Mouse (Mus musculus) granulocyte monocyte progenitor cell, adult 5-6 weeks (primary cell): ENCODE measurements at regions not wholly inside any gene's neighbourhood (a gene's known extent, or its start where the extent isn't known, plus 50 kb on each side); places are given as distances from the start of the nearest gene placed in this dataset.

Source experiments
- ATAC-seq: replicated peaks from 2 replicates; pipeline ENCODE4 v1.8.0; 2016; ENCODE audit warnings: mild to moderate bottlenecking, moderate TSS enrichment, inconsistent platforms; ENCODE audit not compliant: poor library complexity, severe bottlenecking

- ATAC-seq = no peak
These were observed 712.7 kb upstream of the Cdh18 start for GRCm38 (mm10) chr15:21836110-21836509.

GRCm38 (mm10) chr15:21858540-21858939, 690.3 kb upstream of the Cdh18 start:
- no peak for ATAC-seq

- peak; percentile 62 for ATAC-seq
These were observed 663.6 kb upstream of the Cdh18 start for GRCm38 (mm10) chr15:21885181-21885580.
